Mouse (Mus musculus) E14TG2a.4 (cell line): ENCODE measurements at regions not wholly inside any gene's neighbourhood (a gene's known extent, or its start where the extent isn't known, plus 50 kb on each side); places are given as distances from the start of the nearest gene placed in this dataset.

ENCODE experiments used
- H3K27me3 ChIP-seq: 2 replicates; pipeline ENCODE4 v1.6.1; 2014; ENCODE audit warnings: low read length, control low read depth; ENCODE audit not compliant: insufficient read depth
- H3K36me3 ChIP-seq: 2 replicates; pipeline ENCODE4 v1.6.1; 2014; ENCODE audit warnings: low read length, control low read depth; ENCODE audit not compliant: insufficient read depth
- H3K4me1 ChIP-seq: replicated peaks from 2 replicates; pipeline ENCODE4 v1.6.1; 2014; ENCODE audit warnings: low read depth, low read length, control low read depth
- H3K4me3 ChIP-seq: replicated peaks from 2 replicates; pipeline ENCODE4 v1.5.1; 2014; ENCODE audit warnings: mild to moderate bottlenecking, low read length
- H3K9me3 ChIP-seq: 2 replicates; pipeline ENCODE4 v1.6.1; 2014; ENCODE audit warnings: low read length, control low read depth
- CTCF ChIP-seq: conservative IDR thresholded peaks from 2 replicates; pipeline ENCODE4 v1.5.1; 2014; ENCODE audit warnings: low read length
- NANOG ChIP-seq: IDR thresholded peaks from 2 replicates; pipeline ENCODE4 v1.6.1; 2014; ENCODE audit warnings: borderline replicate concordance, low read length, mixed read lengths
- POU5F1 ChIP-seq: IDR thresholded peaks from 2 replicates; pipeline ENCODE4 v1.6.1; 2014; ENCODE audit warnings: low read length, borderline replicate concordance

DNA sequence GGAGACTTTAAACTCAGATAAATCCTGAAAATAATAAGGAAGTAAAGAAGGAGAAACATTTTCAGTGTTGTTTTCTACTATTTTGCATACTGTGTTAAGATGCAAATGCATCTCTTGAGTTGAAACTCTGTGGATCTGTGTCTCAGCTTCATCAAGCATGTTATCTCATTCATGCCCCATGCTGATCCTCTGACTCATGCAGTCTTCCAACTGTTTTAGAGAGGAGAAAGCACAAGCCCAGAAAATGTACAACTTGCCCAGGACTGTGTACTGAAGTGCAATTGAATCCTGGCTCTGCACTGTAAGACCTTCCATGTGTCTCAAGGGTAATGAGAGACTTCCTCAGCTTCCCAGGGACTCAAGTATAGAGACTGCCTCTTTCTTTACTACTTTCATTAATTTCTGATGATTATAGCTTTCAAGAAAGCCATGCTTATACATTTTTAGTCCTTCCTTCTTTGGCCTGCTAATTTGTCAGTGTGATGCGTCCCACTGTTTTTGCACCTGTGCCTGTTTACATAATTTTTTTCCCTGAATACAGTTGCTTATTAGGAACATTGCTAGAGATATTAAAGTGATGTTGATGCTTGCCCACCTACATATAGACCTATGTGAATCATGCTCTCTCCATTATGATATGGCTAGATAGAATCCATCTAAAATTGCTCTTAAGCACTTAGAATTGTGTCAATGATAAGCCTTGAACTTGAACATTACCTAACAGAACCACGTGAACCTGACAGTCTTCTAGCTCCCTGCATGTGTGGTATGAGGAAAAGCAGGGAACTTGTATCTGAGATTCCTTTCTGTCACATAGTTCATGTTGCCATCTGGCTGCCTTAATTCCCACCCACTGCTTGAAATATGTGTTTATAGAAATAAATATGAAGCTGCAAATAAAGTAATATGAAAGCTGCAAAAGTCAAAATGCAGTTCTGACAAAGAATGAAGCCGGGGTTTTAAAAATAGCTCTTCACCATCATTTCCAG lies 242.0 kb downstream of the Pdha2 start:
- Histone ChIP-seq H3K4me3 (no peak overlapping the region), H3K27me3 (no peaks in the 10 kb centered on the region), H3K4me1 (no peaks in the 10 kb centered on the region), H3K36me3 (no peaks in the 10 kb centered on the region), H3K9me3 (no peaks in the 10 kb centered on the region)
- no peak for TF ChIP-seq POU5F1
- TF ChIP-seq CTCF = no peak
- TF ChIP-seq NANOG = no peak

DNA sequence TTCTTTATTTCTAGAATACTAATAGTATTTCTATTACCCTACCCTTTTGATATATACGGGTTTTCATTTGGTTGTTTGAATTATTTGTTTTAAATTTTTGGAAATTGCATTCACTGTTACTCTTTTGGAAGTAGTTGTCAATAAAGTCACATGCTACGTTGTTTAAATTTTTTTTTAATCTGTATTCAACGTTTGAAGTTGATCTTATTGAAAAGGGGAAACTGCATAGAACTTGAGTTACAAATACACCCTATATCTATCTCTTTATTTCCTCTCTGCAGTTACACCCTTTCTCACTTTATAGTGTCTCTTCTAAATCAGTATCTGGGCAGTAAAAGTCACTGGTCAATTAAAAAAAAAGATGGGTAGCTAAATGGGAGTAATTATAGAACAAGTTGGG lies 243.6 kb downstream of the Pdha2 start:
- Histone ChIP-seq H3K36me3 (no peaks in the 10 kb centered on the region), H3K9me3 (no peaks in the 10 kb centered on the region), H3K27me3 (no peaks in the 10 kb centered on the region), H3K4me3 (no peak overlapping the region), H3K4me1 (no peaks in the 10 kb centered on the region)
- TF ChIP-seq POU5F1 (no peak), CTCF (no peak), NANOG (no peak)

DNA sequence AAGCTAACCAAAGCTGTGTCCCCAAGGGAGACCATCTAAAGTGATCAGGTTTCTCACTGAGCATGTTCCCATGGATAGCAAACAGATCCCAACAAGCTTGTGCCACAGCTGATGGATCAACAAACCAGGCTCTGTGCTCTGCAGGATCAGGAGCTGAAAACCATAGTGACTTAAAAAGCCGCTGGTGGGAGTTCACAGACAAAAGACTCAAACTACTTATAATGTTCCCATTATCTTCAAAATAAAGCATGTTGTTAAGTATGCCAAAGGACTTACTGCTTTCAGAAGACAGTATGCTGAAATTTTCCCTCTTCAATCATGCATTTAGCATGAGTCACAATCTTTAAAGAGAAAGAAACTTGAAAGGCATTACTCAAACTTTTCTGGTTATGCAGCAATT lies 254.5 kb downstream of the Pdha2 start:
- Histone ChIP-seq H3K4me1 (no peaks in the 10 kb centered on the region), H3K27me3 (no peaks in the 10 kb centered on the region), H3K4me3 (no peak overlapping the region), H3K36me3 (no peaks in the 10 kb centered on the region), H3K9me3 (no peaks in the 10 kb centered on the region)
- no peak for TF ChIP-seq NANOG

DNA sequence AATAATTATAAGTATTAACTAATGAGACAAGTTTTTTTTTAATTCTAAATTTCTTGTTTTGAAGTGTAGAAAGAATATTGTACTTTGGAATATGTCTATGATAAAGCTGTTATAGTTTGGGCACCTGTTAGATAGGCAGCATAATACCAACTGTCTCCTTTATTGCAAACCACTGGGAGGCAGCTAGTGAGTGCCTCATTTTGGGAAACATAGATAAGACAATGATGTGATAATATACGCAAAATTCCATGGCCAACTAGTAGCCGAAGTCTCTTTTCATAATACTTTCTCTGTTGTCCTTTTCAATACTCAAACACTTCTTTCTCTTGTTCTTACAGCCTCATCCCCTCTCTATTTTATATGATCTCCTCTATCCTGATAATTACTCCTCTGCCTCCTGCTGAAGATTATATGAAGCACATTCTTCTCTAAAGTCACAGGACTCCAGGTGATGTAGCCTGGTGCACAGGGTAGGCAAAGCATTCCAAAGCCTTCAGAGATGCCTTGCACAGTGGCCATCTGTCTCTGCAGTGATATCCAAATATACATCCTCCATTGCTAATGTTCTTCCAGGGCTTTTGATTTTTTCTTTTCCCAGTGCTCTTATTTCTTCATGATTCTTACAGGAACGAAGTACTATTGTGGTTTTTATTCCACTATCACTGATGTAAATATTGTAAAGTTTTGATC lies 259.9 kb downstream of the Pdha2 start:
- TF ChIP-seq CTCF (no peak), POU5F1 (no peak), NANOG (no peak)
- no peaks in the 10 kb centered on the region for H3K36me3 ChIP-seq
- H3K27me3 ChIP-seq = no peaks in the 10 kb centered on the region
- no peak overlapping the region for H3K4me3 ChIP-seq
- no peaks in the 10 kb centered on the region for H3K4me1 ChIP-seq
- no peaks in the 10 kb centered on the region for H3K9me3 ChIP-seq

DNA sequence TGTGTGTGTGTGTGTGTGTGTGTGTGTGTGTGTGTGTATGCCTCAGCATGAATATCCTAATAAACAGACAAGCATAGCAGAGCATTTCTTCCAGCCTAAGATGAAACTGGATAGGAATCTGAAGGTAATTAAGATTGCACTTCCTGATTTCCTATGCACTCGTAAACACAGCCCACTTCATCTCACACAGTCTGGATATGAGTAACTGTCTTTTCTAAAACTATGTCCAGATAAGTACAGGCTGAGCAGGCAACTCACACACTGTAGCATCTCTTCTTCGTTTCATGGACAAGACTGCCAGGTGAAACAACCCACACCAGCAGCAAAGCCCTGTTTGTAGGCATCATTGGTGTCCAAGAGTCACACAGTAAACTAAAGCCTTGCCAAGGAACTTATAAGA lies 261.1 kb downstream of the Pdha2 start:
- Histone ChIP-seq H3K4me1 (no peaks in the 10 kb centered on the region), H3K36me3 (no peaks in the 10 kb centered on the region), H3K9me3 (no peaks in the 10 kb centered on the region), H3K27me3 (no peaks in the 10 kb centered on the region), H3K4me3 (no peak overlapping the region)
- TF ChIP-seq NANOG (no peak), POU5F1 (no peak), CTCF (no peak)

DNA sequence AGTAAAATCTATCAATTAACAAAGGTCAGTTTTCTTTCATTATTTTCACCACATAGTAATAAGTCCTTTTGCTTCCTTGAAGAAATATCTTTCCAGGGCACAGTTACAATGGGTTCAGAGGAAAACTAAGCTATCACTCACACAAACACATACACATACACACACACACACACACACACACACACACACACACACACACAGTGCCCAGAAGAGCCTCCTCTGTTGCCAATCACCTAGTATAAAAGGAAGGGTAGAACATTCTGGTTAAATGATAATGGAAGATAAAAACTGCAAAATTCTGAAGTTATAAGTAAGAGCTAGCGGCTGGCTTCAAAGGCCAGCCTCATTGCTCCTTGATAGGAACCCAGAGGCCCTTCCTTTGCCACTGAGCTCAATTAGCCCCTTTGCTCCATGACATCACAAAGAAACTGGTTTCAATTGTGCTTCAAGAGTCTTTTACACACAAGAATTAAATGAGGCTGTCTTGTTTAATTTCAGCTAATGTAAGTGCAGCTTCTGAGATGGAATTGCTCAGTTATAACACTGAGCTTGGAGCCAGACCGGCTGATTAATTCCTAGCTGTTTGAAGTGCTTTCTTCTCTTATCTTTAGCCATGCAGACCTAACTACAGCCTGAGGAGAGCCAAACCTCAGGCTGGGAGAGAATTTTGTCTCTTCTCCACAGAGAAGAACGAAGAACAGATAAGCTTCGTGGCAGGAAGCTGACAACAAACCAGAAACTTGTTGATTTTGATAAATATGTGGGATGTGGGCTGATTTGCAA lies 262.1 kb downstream of the Pdha2 start:
- TF ChIP-seq CTCF = no peak
- no peak for TF ChIP-seq POU5F1
- no peak for TF ChIP-seq NANOG
- H3K4me3 ChIP-seq = no peak overlapping the region

DNA sequence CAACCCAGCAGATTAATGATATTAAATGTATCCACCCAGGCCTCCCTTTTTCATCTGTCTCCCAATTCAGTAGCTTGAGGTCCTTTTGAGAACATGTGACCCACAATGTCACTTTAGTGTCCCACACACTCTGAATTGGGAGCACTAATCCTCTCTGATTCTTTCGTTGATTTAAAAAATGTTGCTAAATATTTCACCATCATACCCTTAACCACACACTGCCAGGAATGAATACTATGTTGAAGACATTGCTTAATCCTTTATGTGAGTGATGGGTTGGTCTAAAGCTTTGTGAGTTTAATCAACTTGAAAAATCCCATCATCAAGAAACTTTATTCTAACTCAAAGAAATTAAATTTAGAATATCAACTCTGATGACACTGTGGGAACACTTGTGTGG lies 269.7 kb downstream of the Pdha2 start:
- no peak for TF ChIP-seq CTCF
- Histone ChIP-seq H3K27me3 (no peaks in the 10 kb centered on the region), H3K4me1 (no peaks in the 10 kb centered on the region), H3K4me3 (no peak overlapping the region), H3K9me3 (no peaks in the 10 kb centered on the region), H3K36me3 (no peaks in the 10 kb centered on the region)

More for the DNA sequence above, 262.1 kb downstream of the Pdha2 start:
- H3K4me1 ChIP-seq = no peaks in the 10 kb centered on the region
- H3K27me3 ChIP-seq = no peaks in the 10 kb centered on the region
- no peaks in the 10 kb centered on the region for H3K9me3 ChIP-seq
- no peaks in the 10 kb centered on the region for H3K36me3 ChIP-seq

DNA sequence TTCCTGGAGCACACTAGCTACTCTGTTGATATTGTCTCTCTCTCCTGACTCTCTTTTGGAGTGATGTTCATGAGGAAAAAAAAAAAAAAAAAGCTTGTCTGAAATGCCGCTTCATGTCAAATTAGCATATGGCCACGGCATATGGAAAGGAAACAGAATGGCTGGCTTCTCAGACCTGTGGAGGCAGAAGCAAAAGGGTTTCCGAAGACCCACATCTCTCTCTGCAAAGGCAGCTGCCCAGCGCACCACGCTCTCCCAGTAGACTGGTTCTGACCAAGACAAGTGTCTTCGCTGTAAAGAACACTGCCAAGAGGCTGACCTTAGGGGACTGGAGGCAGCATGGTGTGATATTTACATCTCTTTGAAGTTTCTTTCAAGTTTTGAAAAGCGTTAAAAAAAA lies 270.3 kb downstream of the Pdha2 start:
- TF ChIP-seq NANOG = no peak
- no peaks in the 10 kb centered on the region for H3K4me1 ChIP-seq
- no peak overlapping the region for H3K4me3 ChIP-seq
- no peaks in the 10 kb centered on the region for H3K36me3 ChIP-seq
- no peaks in the 10 kb centered on the region for H3K27me3 ChIP-seq
- no peaks in the 10 kb centered on the region for H3K9me3 ChIP-seq
